Mouse (Mus musculus) myocyte (in vitro differentiated cells): ENCODE data around the gene Mtfp1. TPM values are rescaled to one million over a fixed set of nuclear protein-coding genes. Genes with fewer than 3 reads are reported as not detected.
"Not testable (repeated sequence)": the region's sequence is repeated elsewhere in the genome, so short reads cannot be mapped to it uniquely, and the experiment has no call there.

Source experiments
- H3K27me3 ChIP-seq: one replicate; pipeline ENCODE4 v1.6.1; 2011; ENCODE audit not compliant: control insufficient read depth, insufficient read depth, insufficient read length
- H3K36me3 ChIP-seq: one replicate; pipeline ENCODE4 v1.6.1; 2011; ENCODE audit not compliant: control insufficient read depth, insufficient read depth
- H3K4me2 ChIP-seq: one replicate; pipeline ENCODE4 v1.6.1; 2011; ENCODE audit warnings: low read depth, control low read depth
- H3K4me3 ChIP-seq: one replicate; pipeline ENCODE4 v1.5.1; 2011; ENCODE audit warnings: mild to moderate bottlenecking, control low read depth, moderate library complexity
- H3K79me2 ChIP-seq: one replicate; pipeline ENCODE4 v1.6.1; 2011; ENCODE audit not compliant: control insufficient read depth, insufficient read depth
- H3ac ChIP-seq: one replicate; pipeline ENCODE4 v1.6.1; 2011; ENCODE audit not compliant: control insufficient read depth, insufficient read length
- CEBPB ChIP-seq: IDR thresholded peaks from 2 replicates; pipeline ENCODE4 v1.6.1; 2011; ENCODE audit warnings: mild to moderate bottlenecking, moderate library complexity; ENCODE audit not compliant: poor library complexity, insufficient read depth, severe bottlenecking
- E2F4 ChIP-seq: IDR thresholded peaks from one replicate; pipeline ENCODE4 v1.6.1; 2011; ENCODE audit warnings: mild to moderate bottlenecking, control low read depth, moderate library complexity; ENCODE audit not compliant: insufficient read depth
- MAX ChIP-seq: IDR thresholded peaks from one replicate; pipeline ENCODE4 v1.6.1; 2011; ENCODE audit warnings: low read depth, mild to moderate bottlenecking, control low read depth
- MYOD1 ChIP-seq, 3 experiments: IDR thresholded peaks; one replicate each; pipeline ENCODE4 v1.6.1; 2011; ENCODE audit warnings: control low read depth in 2 of 3, low read depth in 2 of 3, mild to moderate bottlenecking in 2 of 3, moderate library complexity in 1 of 3; ENCODE audit not compliant: insufficient read length in 2 of 3, control insufficient read depth in 1 of 3
- MYOG ChIP-seq, 3 experiments: IDR thresholded peaks; one replicate each; pipeline ENCODE4 v1.6.1; 2011; ENCODE audit warnings: control low read depth in 2 of 3, low read depth in 2 of 3, mild to moderate bottlenecking in 2 of 3; ENCODE audit not compliant: insufficient read length in 2 of 3, control insufficient read depth in 1 of 3, insufficient read depth in 1 of 3
- POLR2A ChIP-seq: IDR thresholded peaks from one replicate; pipeline ENCODE4 v1.6.1; 2011; ENCODE audit warnings: low read depth, mild to moderate bottlenecking, control low read depth, moderate library complexity; ENCODE audit not compliant: insufficient read length
- POLR2AphosphoS2 ChIP-seq: IDR thresholded peaks from one replicate; pipeline ENCODE4 v1.6.1; 2011; ENCODE audit warnings: low read depth, control low read depth; ENCODE audit not compliant: insufficient read length
- REST ChIP-seq: IDR thresholded peaks from one replicate; pipeline ENCODE4 v1.6.1; 2011; ENCODE audit warnings: mild to moderate bottlenecking, control low read depth, moderate library complexity; ENCODE audit not compliant: insufficient read depth, insufficient read length
- SRF ChIP-seq: IDR thresholded peaks from one replicate; pipeline ENCODE4 v1.6.1; 2011; ENCODE audit warnings: low read depth; ENCODE audit not compliant: control insufficient read depth, insufficient read length
- TCF12 ChIP-seq: IDR thresholded peaks from one replicate; pipeline ENCODE4 v1.6.1; 2011; ENCODE audit warnings: mild to moderate bottlenecking, control low read depth; ENCODE audit not compliant: poor library complexity, insufficient read depth, severe bottlenecking
- TCF3 ChIP-seq: IDR thresholded peaks from one replicate; pipeline ENCODE4 v1.6.1; 2011; ENCODE audit warnings: low read depth, control low read depth; ENCODE audit not compliant: insufficient read length
- USF1 ChIP-seq: IDR thresholded peaks from one replicate; pipeline ENCODE4 v1.6.1; 2011; ENCODE audit warnings: low read depth, mild to moderate bottlenecking, control low read depth, moderate library complexity
- polyA plus RNA-seq: library from polyadenylated mRNA; unstranded; fragments of >200 nt; fragmentation: generic; extraction: Trizol; gene quantifications from one replicate; pipeline ENCODE4 v1.2.1, GENCODE M21; 2012; ENCODE audit warnings: missing spikeins

The Mtfp1 gene
- polyA plus RNA-seq, 1 experiment: 21.1 TPM

DNA sequence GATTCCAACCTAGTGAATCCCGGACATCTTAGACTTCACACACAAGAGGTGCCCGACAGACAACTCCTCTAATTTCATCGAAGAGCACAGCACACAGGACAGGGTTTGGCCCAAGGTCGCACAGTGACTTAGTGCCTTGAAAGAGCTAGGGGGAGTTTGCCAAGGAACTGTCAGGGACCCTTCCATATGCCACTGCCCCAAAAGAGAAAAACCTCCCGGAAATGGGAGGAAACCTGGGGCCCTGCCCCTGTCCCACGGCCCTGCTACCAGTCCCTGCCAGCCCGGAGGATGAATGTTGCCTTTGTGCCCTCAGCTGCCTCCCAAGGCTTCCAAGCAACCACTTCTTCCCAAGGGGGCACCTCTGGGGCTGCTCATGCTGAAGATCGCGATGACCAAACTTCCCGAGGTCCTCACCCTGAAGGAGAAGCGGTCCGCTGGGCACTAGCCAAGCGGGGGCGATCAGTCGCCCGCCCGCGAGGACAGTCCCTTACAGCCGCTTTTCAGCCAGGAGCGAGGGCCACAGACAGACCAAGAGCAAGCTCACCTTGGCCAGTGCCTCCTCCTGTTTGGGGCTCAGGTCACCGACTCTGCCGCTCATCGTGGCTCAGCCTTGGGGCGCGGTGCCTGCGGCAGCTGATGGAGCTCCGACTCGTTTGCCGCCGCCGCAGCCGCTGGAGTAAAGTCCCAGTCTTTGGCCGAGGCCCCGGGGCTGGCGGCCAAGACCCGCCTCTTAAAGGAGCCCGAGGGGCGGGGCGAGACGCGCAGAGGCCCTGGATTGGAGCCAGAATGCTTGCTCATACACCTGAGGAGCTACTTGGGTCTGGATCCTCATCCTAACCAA, 23.1 kb upstream of the Mtfp1 start:
- Histone ChIP-seq H3K4me2 (peak overlapping the region; percentile 96), H3K27me3 (no peaks in the 10 kb centered on the region), H3ac (peak overlapping the region; percentile 3), H3K79me2 (no peaks in the 10 kb centered on the region), H3K36me3 (no peaks in the 10 kb centered on the region), H3K4me3 (peak overlapping the region; percentile 48)
- TF ChIP-seq TCF12 (no peak), TCF3 (no peak), MAX (no peak), CEBPB (no peak), E2F4 (no peak), MYOG (IDR thresholded peaks at IDR 0.05; ENCODE audit: control insufficient read depth in 1 of 3, insufficient read depth in 1 of 3, insufficient read length in 2 of 3, low read depth in 2 of 3) (no peak), USF1 (no peak), MYOD1 (IDR thresholded peaks at IDR 0.05; ENCODE audit: control insufficient read depth in 1 of 3, insufficient read length in 2 of 3, low read depth in 2 of 3) (peak in 1 of 3 experiments; percentile 57), POLR2A (peak; percentile 84), SRF (no peak), POLR2AphosphoS2 (peak; percentile 69), REST (no peak)

DNA sequence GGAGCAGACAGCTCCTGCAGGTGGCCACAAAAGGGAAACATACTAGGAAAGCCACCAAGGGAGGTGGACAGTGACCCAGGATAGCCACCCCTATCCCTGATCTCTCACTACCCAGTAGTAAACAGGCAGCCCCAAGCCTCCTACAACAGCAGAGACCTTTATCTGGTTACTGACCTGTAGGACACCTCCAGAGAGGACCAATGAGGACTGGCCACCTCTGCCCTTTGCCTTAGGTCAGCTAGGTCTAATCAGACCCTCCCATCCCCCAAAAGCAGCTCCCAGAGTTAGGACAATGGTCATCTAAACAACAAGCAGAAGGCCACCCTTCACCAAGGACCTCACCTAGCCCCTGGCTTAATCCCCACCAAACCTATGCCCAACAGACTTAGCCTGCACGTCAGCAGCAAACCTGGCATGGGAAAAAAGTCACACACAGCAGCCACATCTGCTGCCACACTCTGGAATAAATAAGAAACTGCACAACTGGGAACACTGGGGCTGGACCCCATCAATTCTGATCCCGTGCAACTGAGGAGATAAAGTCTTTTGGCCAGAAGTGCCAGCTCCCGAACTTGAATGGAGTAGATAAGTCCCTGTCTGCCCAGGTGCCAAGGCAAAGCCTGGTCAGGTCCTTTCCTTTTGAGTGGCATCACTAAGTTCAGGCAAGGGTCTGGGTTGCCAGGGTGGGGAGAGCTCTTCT, 22.3 kb upstream of the Mtfp1 start:
- Histone ChIP-seq H3K27me3 (no peaks in the 10 kb centered on the region), H3K4me2 (peak overlapping the region; percentile 96), H3K4me3 (peak overlapping the region; percentile 48), H3K79me2 (no peaks in the 10 kb centered on the region), H3K36me3 (no peaks in the 10 kb centered on the region), H3ac (peak overlapping the region; percentile 3)
- no peak for TF ChIP-seq MAX
- TF ChIP-seq MYOD1 (IDR thresholded peaks at IDR 0.05; ENCODE audit: control insufficient read depth in 1 of 3, insufficient read length in 2 of 3, low read depth in 2 of 3): no peak
- no peak for TF ChIP-seq POLR2A
- no peak for TF ChIP-seq POLR2AphosphoS2
- no peak for TF ChIP-seq USF1
- no peak for TF ChIP-seq E2F4
- no peak for TF ChIP-seq SRF
- no peak for TF ChIP-seq MYOG (IDR thresholded peaks at IDR 0.05; ENCODE audit: control insufficient read depth in 1 of 3, insufficient read depth in 1 of 3, insufficient read length in 2 of 3, low read depth in 2 of 3)
- no peak for TF ChIP-seq TCF3
- no peak for TF ChIP-seq TCF12
- TF ChIP-seq CEBPB: no peak
- no peak for TF ChIP-seq REST

- H3K36me3 ChIP-seq: no peaks in the 10 kb centered on the region
- TF ChIP-seq POLR2AphosphoS2: no peak
- no peak for TF ChIP-seq MAX
- TF ChIP-seq TCF3: no peak
- TF ChIP-seq CEBPB: no peak
- peak; percentile 21 to 87 (median 69) for TF ChIP-seq MYOG (IDR thresholded peaks at IDR 0.05; ENCODE audit: control insufficient read depth in 1 of 3, insufficient read depth in 1 of 3, insufficient read length in 2 of 3, low read depth in 2 of 3)
- TF ChIP-seq SRF: no peak
- TF ChIP-seq TCF12: peak; percentile 45
- peak; percentile 49 to 93 (median 89) for TF ChIP-seq MYOD1 (IDR thresholded peaks at IDR 0.05; ENCODE audit: control insufficient read depth in 1 of 3, insufficient read length in 2 of 3, low read depth in 2 of 3)
- peak overlapping the region; percentile 48 for H3K4me3 ChIP-seq
- H3ac ChIP-seq: no peak overlapping the region
- H3K4me2 ChIP-seq: peak overlapping the region; percentile 96
- no peaks in the 10 kb centered on the region for H3K27me3 ChIP-seq
- no peaks in the 10 kb centered on the region for H3K79me2 ChIP-seq
Observed at GRCm38 (mm10) chr11:4116458-4117141, 21.4 kb upstream of the Mtfp1 start.

DNA sequence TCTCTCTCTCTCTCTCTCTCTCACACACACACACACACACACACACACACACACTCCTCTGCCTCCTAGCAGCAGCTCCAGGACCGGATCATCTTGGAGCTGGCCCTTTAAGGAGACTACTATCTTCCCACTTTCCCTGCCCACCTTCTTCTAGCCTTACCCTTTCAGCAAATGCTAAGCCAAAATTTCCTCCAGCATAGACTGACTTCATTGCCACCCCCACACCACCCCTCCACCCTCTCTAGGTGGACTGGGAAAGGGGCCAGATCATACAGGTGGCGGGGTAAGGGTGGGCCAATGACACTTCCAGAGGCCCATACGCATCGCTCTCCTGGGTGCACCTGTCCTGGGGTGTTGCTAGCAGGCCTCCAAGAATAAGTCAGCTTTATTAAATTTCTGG, 20.2 kb upstream of the Mtfp1 start:
- peak overlapping the region; percentile 96 for H3K4me2 ChIP-seq
- peaks cover 6% of the 10 kb centered on the region for H3K36me3 ChIP-seq
- no peak overlapping the region for H3ac ChIP-seq
- no peaks in the 10 kb centered on the region for H3K79me2 ChIP-seq
- no peak overlapping the region for H3K4me3 ChIP-seq
- TF ChIP-seq TCF12 (no peak), TCF3 (no peak), E2F4 (no peak), POLR2A (no peak), MYOD1 (IDR thresholded peaks at IDR 0.05; ENCODE audit: control insufficient read depth in 1 of 3, insufficient read length in 2 of 3, low read depth in 2 of 3) (no peak), REST (no peak), MAX (no peak), MYOG (IDR thresholded peaks at IDR 0.05; ENCODE audit: control insufficient read depth in 1 of 3, insufficient read depth in 1 of 3, insufficient read length in 2 of 3, low read depth in 2 of 3) (no peak), USF1 (no peak), CEBPB (no peak), POLR2AphosphoS2 (no peak), SRF (no peak)
- no peaks in the 10 kb centered on the region for H3K27me3 ChIP-seq

- H3K4me2 ChIP-seq, H3K4me3 ChIP-seq, H3K79me2 ChIP-seq, H3K27me3 ChIP-seq, H3K36me3 ChIP-seq, H3ac ChIP-seq: not testable (repeated sequence)
Observed at GRCm38 (mm10) chr11:4114541-4114940, 19.3 kb upstream of the Mtfp1 start.
